Mouse (Mus musculus) embryonic facial prominence, embryonic 12.5 days (tissue): Measurements from ENCODE around the gene Hmgn2. TPM values are rescaled to one million over a fixed set of nuclear protein-coding genes. Genes with fewer than 3 reads are reported as not detected.
A peak's percentile ranks its signal among the peaks of the same experiment; 100 is the strongest.
"Not testable (repeated sequence)": the region's sequence is repeated elsewhere in the genome, so short reads cannot be mapped to it uniquely, and the experiment has no call there.

Source experiments
- ATAC-seq: fragments of 200-750 bp; cut with Nextera tagmentation; 2 replicates; pipeline ENCODE4 v1.8.0; 2017; ENCODE audit not compliant: insufficient number of reproducible peaks, insufficient read depth, low FRiP score, low TSS enrichment
- H3K27ac ChIP-seq: fragments of 300-500 bp; sonication (generic); 2 replicates; pipeline ENCODE4 v1.5.1; 2016; ENCODE audit warnings: mild to moderate bottlenecking
- H3K27me3 ChIP-seq: fragments of 300-500 bp; sonication (generic); 2 replicates; pipeline ENCODE4 v1.6.1; 2016; ENCODE audit warnings: mild to moderate bottlenecking, moderate library complexity
- H3K36me3 ChIP-seq: fragments of 300-500 bp; sonication (generic); 2 replicates; pipeline ENCODE4 v1.6.1; 2016; ENCODE audit warnings: mild to moderate bottlenecking
- H3K4me1 ChIP-seq: fragments of 300-500 bp; sonication (generic); 2 replicates; pipeline ENCODE4 v1.6.1; 2016
- H3K4me2 ChIP-seq: fragments of 300-500 bp; sonication (generic); replicated peaks from 2 replicates; pipeline ENCODE4 v1.6.1; 2016; ENCODE audit warnings: mild to moderate bottlenecking, moderate library complexity
- H3K4me3 ChIP-seq: fragments of 300-500 bp; sonication (generic); 2 replicates; pipeline ENCODE4 v1.5.1; 2016; ENCODE audit warnings: mild to moderate bottlenecking
- H3K9ac ChIP-seq: fragments of 300-500 bp; sonication (generic); 2 replicates; pipeline ENCODE4 v1.6.1; 2016; ENCODE audit warnings: mild to moderate bottlenecking, moderate library complexity
- H3K9me3 ChIP-seq: fragments of 300-500 bp; sonication (generic); 2 replicates; pipeline ENCODE4 v1.6.1; 2016; ENCODE audit warnings: mild to moderate bottlenecking, moderate library complexity
- WGBS: fragments of 180-500 bp; shearing (Covaris S2); methylation state at CpG from one replicate; pipeline ENCODE4 v1.1.7; 2016; 5-methylcytosine and 5-hydroxymethylcytosine counted together
- polyA plus RNA-seq: library from polyadenylated mRNA; unstranded; fragments of >200 nt; fragmentation: Nextera tagmentation; extraction: Ambion mirVana; gene quantifications from 2 replicates; pipeline ENCODE4 v1.2.1, GENCODE M21; 2016

Hmgn2 gene
- polyA plus RNA-seq, 1 experiment from 2014 or later: 3,017 TPM

GRCm38 (mm10) chr4:134002246-134002645 lies 33.8 kb upstream of the Hmgn2 start:
- Histone ChIP-seq H3K36me3 (no peaks in the 10 kb centered on the region), H3K4me2 (no peak overlapping the region), H3K4me3 (no peak overlapping the region), H3K27me3 (no peaks in the 10 kb centered on the region), H3K9ac (no peak overlapping the region), H3K4me1 (0 out of 2 replicates have a peak, but pooled peaks cover 4% of the 10 kb centered on the region), H3K9me3 (no peaks in the 10 kb centered on the region), H3K27ac (no peak overlapping the region)
- ATAC-seq: no peak
- 52% methylated on average over 4 of the region's 4 CpGs for WGBS

GRCm38 (mm10) chr4:134001710-134002109 lies 33.3 kb upstream of the Hmgn2 start:
- H3K4me3 ChIP-seq: no peak overlapping the region
- no peak for ATAC-seq

GRCm38 (mm10) chr4:134000466-134001438 lies 32.3 kb upstream of the Hmgn2 start, which contains the start of gene Dhdds:
Dhdds (minus strand) TSS chr4:134000918.
- peak within 1 kb of the TSS; percentile 43; the same call in 1 of the 2 replicates for H3K27ac ChIP-seq
- H3K4me1 ChIP-seq: 0 out of 2 replicates have a peak, but pooled peaks cover 4% of the 10 kb centered on the region
- 1% methylated on average over 49 of the region's 49 CpGs for WGBS
- H3K36me3 ChIP-seq: peaks cover 12% of the 10 kb centered on the region
- peak within 1 kb of the TSS; percentile 79 for H3K4me2 ChIP-seq
- no peaks in the 10 kb centered on the region for H3K27me3 ChIP-seq
- H3K9me3 ChIP-seq: no peaks in the 10 kb centered on the region
- peak within 1 kb of the TSS; percentile 71 for H3K4me3 ChIP-seq
- peak; percentile 92 for ATAC-seq
- H3K9ac ChIP-seq: peak within 1 kb of the TSS; percentile 63

More at GRCm38 (mm10) chr4:134001710-134002109, 33.3 kb upstream of the Hmgn2 start:
- Histone ChIP-seq H3K9ac (no peak overlapping the region), H3K4me1 (0 out of 2 replicates have a peak, but pooled peaks cover 4% of the 10 kb centered on the region), H3K27me3 (no peaks in the 10 kb centered on the region), H3K27ac (no peak overlapping the region), H3K36me3 (peaks cover 3% of the 10 kb centered on the region; the same call in 1 of the 2 replicates), H3K9me3 (no peaks in the 10 kb centered on the region), H3K4me2 (no peak overlapping the region)
- 40% methylated on average over 10 of the region's 10 CpGs for WGBS

GRCm38 (mm10) chr4:133994697-133995096 lies 26.2 kb upstream of the Hmgn2 start:
- Histone ChIP-seq H3K4me3 (no peak overlapping the region), H3K36me3 (peaks cover 50% of the 10 kb centered on the region), H3K27ac (no peak overlapping the region), H3K4me1 (0 out of 2 replicates have a peak, but pooled peaks cover 3% of the 10 kb centered on the region), H3K4me2 (no peak overlapping the region), H3K9me3 (no peaks in the 10 kb centered on the region), H3K9ac (no peak overlapping the region), H3K27me3 (no peaks in the 10 kb centered on the region)
- no peak for ATAC-seq
- 93% methylated on average over 8 of the region's 8 CpGs for WGBS

- H3K4me2 ChIP-seq: no peak overlapping the region
- no peak overlapping the region for H3K9ac ChIP-seq
- peaks cover 62% of the 10 kb centered on the region for H3K36me3 ChIP-seq
- no peaks in the 10 kb centered on the region for H3K4me1 ChIP-seq
- WGBS: 88% methylated on average over 13 of the region's 13 CpGs
- H3K4me3 ChIP-seq: no peak overlapping the region
- H3K27ac ChIP-seq: no peak overlapping the region
- no peaks in the 10 kb centered on the region for H3K9me3 ChIP-seq
- no peaks in the 10 kb centered on the region for H3K27me3 ChIP-seq
- no peak for ATAC-seq
Measured at GRCm38 (mm10) chr4:133991087-133991660, 22.7 kb upstream of the Hmgn2 start.

GRCm38 (mm10) chr4:133990035-133990434 lies 21.6 kb upstream of the Hmgn2 start:
- Histone ChIP-seq H3K4me2 (no peak overlapping the region), H3K27ac (no peak overlapping the region), H3K4me3 (no peak overlapping the region), H3K9ac (no peak overlapping the region), H3K9me3 (no peaks in the 10 kb centered on the region), H3K27me3 (no peaks in the 10 kb centered on the region), H3K4me1 (no peaks in the 10 kb centered on the region), H3K36me3 (peaks cover 54% of the 10 kb centered on the region)
- WGBS: 60% methylated on average over 4 of the region's 4 CpGs
- no peak for ATAC-seq

- not testable (repeated sequence) for H3K27ac ChIP-seq, H3K9me3 ChIP-seq, H3K4me2 ChIP-seq, H3K9ac ChIP-seq, H3K4me1 ChIP-seq, ATAC-seq, H3K4me3 ChIP-seq, H3K27me3 ChIP-seq
- H3K36me3 ChIP-seq: peaks cover 40% of the 10 kb centered on the region
- 92% methylated on average over 8 of the region's 8 CpGs for WGBS
Measured at GRCm38 (mm10) chr4:133988289-133988688, 19.8 kb upstream of the Hmgn2 start.

GRCm38 (mm10) chr4:133982936-133983335 lies 14.5 kb upstream of the Hmgn2 start:
- H3K36me3 ChIP-seq: peaks cover 55% of the 10 kb centered on the region
- ATAC-seq: no peak
- no peaks in the 10 kb centered on the region for H3K4me1 ChIP-seq
- 85% methylated on average over 13 of the region's 13 CpGs for WGBS
- H3K9ac ChIP-seq: no peak overlapping the region
- no peak overlapping the region for H3K4me3 ChIP-seq
- no peak overlapping the region for H3K4me2 ChIP-seq
- no peak overlapping the region for H3K27ac ChIP-seq
- H3K27me3 ChIP-seq: no peaks in the 10 kb centered on the region
- no peaks in the 10 kb centered on the region for H3K9me3 ChIP-seq

GRCm38 (mm10) chr4:133980496-133980895 lies 12.0 kb upstream of the Hmgn2 start:
- Histone ChIP-seq H3K4me2 (no peak overlapping the region), H3K9ac (no peak overlapping the region), H3K9me3 (no peaks in the 10 kb centered on the region), H3K27me3 (no peaks in the 10 kb centered on the region), H3K36me3 (peaks cover 44% of the 10 kb centered on the region), H3K27ac (no peak overlapping the region), H3K4me3 (no peak overlapping the region), H3K4me1 (no peaks in the 10 kb centered on the region)
- no peak for ATAC-seq
- 81% methylated on average over 5 of the region's 5 CpGs for WGBS

- no peaks in the 10 kb centered on the region for H3K9me3 ChIP-seq
- ATAC-seq: no peak
- peaks cover 52% of the 10 kb centered on the region for H3K36me3 ChIP-seq
- no peaks in the 10 kb centered on the region for H3K27me3 ChIP-seq
- H3K4me1 ChIP-seq: no peaks in the 10 kb centered on the region
- H3K9ac ChIP-seq: no peak overlapping the region
- H3K27ac ChIP-seq: no peak overlapping the region
- no peak overlapping the region for H3K4me3 ChIP-seq
- no peak overlapping the region for H3K4me2 ChIP-seq
- 92% methylated on average over 10 of the region's 10 CpGs for WGBS
Measured at GRCm38 (mm10) chr4:133978021-133978711, 9.7 kb upstream of the Hmgn2 start.

GRCm38 (mm10) chr4:133971741-133972140 lies 3.3 kb upstream of the Hmgn2 start:
- Histone ChIP-seq H3K36me3 (peaks cover 38% of the 10 kb centered on the region), H3K9ac (no peak overlapping the region), H3K27ac (no peak overlapping the region), H3K4me3 (no peak overlapping the region), H3K9me3 (no peaks in the 10 kb centered on the region), H3K4me2 (no peak overlapping the region), H3K27me3 (no peaks in the 10 kb centered on the region), H3K4me1 (peaks cover 11% of the 10 kb centered on the region)
- ATAC-seq: no peak
- 59% methylated on average over 8 of the region's 8 CpGs for WGBS
